Mouse (Mus musculus) adipocyte (in vitro differentiated cells): ENCODE results near the gene Gm17416.

Experiments used
- DNase-seq: peaks from one replicate; pipeline ENCODE4 v3.0.0-alpha.2; 2016; ENCODE audit warnings: low spot score

Gm17416 gene

DNA sequence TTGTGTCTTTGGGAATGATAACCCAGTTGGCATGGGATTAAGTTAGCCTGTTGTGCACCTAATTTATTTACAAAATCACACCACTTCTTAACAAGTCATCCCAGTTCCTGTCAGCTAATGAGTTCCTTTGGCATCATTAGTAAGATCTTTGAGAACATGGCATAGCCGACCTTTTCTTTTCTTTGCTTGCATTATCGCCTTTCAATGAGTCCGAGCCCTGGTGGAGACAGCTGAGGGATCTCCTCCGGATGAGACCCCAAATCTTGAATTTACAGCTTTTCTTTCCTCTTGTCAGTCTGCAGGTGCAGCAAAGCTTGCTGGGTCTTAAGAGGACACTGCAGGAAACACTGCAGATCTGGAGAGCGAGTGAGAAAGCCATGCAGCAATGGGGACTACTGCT, at the start of gene Gm17416:
Gm17416 (plus strand) TSS at position 301 of the 400 bp plus-strand sequence.
- DNase-seq: no peak

DNA sequence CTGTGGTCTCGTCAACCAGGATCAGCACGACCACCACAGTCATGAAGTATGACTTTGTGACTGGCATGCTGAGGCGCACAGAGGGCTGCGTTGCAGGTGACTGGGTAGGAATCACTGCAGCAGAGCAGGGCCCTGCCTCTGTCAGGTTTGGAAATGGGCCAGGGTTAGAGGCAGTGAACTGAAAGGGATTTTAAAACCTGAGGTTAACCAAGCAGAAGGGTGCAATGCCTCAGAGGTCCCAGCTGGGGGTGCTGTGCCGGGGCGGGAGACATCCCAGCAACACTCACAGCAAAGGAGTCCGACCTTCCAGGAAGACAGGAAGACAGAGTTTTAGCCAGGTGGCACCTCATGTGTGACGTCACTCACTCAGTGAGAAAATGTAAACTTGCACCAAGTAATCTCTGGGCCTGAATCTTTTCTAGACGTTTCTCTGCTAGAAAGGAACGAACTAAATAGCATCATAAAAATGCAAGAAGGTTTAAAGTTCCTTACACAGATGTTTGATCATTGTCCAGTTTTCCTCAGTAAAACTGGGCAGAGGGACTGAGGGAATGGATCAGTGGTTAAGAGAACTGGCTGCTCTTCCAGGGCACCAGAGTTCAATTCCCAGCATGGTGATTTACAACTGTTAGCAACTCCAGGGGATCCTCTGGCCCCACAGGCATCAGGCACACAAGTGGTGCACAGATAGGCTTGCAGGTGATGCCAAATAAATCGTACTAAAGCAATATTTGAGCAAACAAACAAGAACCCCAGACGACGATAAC, 29.0 kb upstream of the Gm17416 start, which contains the start of gene Defb29:
Defb29 (minus strand) TSS at position 155 of the 767 bp plus-strand sequence.
- DNase-seq: no peak

DNA sequence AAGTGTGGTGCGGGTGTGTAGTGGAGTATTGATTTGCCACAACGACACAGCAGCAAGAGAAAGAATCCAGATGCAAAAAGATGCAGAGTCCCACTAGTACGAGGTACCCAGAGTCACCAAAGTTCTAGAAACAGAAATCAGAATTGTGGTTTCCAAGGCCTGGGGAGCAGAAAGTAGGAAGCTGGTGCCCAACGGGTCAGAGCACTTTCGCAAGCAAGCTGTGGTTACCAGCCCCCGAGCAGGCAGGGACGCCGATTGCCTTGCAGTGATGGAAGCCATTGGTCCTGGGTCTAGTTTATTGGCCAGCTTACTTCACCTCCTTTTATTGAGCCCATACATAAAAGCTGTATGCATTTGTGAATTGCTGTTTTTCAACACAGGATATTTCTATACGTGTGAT, 27.2 kb upstream of the Gm17416 start:
- no peak for DNase-seq

DNA sequence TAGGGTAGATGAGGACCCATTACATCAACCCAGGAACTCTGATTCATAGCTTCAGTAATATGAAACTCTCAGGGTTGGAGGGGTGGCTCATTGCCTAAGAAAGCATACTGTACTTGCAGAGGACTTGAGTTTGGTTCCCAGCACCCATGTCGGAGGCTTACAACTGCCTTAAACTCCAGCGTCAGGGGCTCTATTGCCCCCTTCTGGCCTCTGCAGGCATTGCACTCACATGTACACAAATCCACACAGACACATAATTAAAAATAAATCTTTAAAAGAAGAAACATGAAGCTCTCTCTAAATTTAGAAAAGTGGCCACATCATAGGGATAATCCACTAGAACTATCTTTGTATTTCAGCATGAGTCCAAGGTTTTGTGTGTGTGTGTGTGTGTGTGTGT, 26.2 kb upstream of the Gm17416 start:
- DNase-seq: no peak

DNA sequence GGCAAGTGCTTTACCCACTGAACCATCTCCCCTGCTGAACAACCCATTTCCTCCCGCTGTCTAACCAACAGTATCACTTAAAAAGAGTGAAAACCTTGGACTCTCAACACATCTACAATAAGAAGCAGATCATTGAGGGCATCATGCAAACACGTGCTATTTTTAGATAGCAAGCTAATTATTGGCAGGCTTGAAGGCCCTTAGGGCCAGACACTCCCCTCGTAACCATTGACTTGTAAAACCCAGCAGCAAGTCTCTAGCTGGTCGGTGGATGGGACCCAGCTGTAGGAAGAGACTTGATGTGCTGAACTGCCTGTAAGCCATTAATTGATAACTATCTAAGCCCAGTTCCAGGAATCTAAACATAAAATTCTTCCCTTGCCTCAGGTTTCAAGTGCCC, 25.7 kb upstream of the Gm17416 start:
- DNase-seq: no peak

DNA sequence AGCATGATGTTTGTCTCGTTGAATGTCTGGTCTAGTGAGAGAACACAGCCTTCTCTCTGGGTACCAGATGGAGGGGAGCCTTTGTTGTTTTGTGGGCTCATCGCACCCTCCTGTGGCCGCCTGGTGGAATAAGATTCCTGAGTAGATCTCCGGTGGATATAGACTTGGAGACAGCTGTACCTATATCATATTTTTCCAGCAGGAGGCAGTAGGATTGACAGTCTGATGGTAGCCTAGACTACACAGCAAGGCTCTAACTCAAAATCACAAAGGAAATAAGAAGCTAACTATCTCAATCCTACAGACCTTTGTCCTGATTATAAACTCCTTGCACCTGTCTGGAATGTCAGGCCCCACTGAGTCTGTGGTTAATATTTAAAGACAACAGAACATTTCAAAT, 24.4 kb upstream of the Gm17416 start:
- peak; percentile 10 for DNase-seq

DNA sequence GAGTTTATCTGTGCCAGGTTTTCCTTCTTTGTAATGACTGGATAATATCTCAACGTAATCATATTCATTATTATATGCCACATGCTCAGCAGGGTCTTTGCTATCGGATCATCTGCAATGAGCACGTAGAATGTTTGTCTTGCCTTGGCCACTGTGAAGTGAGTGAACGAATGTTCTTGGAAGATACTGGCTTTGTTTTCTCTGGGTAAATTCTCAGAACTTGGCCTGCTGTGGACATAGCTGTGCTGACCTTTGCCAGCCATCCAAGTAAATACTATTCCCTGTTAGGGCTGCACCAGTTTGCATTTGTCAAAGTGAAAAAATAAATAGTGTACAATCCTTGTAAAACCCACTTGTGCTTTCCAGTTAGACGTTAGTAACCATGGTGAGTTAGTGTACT, 21.0 kb upstream of the Gm17416 start:
- DNase-seq: peak; percentile 20

DNA sequence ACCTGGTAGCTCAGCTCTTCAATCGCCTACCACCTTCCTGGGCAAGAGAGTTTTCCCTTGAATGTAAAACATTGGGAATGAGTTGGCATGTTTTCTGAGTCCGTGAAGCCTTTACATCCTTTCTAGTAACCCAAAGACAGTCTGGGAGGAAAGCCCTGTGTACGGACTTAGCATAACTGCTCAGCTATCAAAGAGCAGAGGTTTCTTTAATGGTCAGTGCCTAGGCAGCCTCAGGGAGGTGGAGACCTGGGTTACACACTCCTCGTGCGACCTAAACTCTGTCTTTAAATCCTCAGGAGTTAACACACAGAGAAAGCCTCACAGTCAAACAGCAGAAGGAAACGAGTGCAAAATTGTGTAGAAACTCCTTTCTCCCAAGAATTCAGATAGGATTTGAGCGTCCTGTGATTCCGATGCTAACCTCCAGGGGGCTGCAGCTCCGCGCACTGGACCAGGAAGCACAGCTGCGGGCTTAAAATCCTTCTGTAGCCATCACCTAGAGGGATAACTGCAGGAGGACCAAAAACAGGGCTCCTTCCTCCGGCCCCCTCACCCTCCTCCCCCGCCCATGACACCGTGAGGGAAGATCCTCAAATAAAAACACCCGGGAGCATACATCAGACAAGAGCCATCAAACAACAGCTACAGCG, 15.2 kb upstream of the Gm17416 start:
- DNase-seq: peak; percentile 54

DNA sequence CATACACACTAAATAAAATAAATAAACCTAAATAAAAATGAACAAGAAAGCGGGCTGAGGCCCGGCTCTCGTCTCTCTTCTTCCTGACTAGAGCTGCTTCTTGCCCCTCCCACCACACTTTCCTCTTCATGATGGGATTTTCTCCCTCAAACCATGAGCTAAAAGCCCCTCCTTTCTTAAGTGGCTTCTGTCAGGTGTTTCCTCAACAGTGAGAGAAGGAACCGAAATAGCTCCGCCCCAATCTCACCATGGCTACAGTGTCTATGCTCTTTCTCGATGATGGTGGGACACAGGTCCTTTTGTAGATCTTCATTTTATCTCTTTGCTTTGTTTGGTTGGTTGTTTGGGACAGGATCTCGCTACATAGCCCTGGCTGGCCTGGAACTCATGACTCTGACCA, 12.5 kb upstream of the Gm17416 start:
- no peak for DNase-seq

DNA sequence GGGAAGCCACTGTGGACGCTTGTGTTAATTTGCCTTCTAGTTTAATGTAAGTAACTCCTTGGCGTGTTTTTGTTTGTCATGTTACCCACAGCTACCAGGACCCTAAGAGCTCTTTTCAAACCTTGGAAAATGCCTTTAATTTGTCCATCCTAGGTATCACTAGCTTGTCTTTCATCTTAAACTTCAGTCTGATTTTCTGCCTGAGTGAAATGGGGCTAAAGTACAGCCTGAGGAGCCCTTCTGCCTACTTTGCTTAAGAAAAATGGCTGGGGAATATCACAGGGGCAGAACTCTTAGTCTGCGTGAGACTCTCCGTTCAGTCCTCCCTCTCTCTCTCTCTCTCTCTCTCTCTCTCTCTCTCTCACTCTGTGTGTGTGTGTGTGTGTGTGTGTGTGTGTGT, 743 bp downstream of the Gm17416 start:
- DNase-seq: no peak

DNA sequence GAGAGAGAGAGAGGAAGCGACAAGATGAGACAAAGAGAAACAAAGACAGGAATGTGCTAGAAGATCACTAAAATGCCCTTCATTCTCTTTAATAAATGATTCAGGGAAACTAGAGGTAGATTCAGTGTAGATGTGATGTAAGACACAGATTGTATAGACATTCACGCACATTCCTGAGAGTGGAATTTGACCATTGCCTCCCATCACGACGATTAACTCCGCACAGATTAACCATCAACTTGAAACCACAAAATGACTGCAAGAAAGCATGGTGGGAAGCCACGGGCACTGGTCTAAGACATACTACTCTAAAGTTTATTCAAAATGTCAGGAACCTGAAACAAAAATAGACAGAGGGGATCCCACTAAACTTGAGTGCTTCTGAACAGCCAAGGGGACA, 1.2 kb downstream of the Gm17416 start:
- no peak for DNase-seq

DNA sequence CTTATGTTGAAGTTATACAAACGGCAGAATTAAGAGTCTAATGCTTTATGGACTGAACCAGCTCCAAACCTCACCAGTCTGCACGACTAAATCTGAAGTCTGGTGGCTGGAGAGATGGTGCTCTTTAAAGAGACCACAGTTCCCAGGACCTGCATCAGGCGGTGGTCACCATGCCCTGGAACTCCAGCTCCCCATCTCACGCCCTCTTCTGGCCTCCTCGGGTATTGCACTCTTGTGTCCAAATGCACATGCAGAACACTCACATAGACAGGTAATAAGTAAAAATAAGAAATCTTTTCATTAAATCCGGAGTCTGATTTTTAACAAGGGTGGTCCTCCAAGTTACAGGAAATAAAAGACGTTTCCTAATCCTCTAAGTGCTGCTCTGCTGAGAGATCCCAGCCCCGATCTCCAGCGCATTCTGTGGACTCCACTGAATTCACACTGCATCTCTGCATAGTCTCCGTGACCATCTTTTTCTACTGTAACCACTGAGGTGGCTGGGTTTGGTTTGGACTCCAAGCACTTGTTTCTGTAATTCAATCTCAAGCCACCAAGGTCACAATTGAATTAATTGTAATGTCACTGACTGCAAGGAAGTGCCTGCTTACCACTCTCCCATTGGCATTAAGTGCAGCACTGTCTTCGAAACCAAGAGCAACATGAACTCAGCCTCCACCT, 3.1 kb downstream of the Gm17416 start, which contains the start of gene Defb21:
Defb21 (plus strand) TSS at position 631 of the 681 bp plus-strand sequence.
- no peak for DNase-seq

DNA sequence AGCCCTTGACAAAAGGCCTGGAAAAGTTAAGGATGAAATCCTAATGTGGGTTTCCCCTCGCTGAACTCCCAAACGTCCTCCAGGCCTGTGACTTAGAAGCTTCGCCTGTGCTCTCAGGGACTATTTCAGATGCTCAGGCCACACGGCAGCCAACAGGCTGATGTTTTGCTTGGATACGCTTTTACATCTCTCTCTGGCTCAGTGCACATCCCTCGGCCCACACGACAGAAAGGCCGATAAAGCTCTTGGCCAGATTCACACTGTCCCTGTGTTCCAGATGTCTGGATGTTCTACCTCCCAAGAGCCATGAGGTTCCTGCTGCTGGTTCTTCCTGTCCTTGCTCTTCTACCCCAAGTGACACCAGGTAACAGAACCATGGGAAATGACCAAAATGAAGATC, 4.3 kb downstream of the Gm17416 start:
- DNase-seq: no peak

DNA sequence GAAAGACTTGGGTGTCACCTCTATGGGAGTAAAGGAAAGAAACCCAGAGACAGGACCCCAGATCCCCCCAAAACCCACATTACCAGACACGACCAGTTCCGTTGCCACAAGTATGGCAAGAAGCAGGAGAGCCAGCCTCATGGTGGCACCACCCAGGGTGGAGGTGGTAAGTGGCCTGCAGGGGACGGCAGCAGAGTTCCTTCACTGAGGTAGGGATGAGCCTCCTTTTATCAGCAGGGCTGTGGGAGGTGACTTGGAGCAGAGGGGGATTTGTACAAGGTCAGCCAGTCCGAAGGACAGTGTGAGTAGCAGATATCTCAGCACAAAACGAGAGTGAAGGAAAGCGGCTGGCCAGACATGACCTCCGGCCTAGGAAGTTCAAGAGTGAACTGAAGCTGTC, 11.0 kb downstream of the Gm17416 start, which contains the start of gene Defb19:
Defb19 (minus strand) TSS at position 206 of the 400 bp plus-strand sequence.
- no peak for DNase-seq

DNA sequence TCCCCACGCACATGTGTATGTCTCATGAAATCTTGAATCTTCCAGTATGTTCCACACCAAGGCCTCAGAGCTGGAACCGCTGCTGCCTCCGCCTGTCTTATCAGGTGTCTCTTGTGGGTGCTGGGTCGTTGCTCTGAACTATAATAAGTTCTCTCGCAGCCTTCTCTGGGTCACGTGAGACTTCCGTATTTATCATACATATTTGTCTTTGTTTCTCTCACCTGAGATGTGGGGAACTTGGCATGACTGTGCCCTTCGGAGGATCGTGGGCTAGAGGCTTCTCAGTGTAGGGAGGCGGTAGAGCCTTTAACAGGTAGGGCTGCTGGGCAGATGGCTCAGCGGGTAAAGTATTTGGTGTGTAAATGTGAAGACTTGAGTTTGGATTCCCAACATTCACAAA, 11.5 kb downstream of the Gm17416 start:
- DNase-seq: no peak

DNA sequence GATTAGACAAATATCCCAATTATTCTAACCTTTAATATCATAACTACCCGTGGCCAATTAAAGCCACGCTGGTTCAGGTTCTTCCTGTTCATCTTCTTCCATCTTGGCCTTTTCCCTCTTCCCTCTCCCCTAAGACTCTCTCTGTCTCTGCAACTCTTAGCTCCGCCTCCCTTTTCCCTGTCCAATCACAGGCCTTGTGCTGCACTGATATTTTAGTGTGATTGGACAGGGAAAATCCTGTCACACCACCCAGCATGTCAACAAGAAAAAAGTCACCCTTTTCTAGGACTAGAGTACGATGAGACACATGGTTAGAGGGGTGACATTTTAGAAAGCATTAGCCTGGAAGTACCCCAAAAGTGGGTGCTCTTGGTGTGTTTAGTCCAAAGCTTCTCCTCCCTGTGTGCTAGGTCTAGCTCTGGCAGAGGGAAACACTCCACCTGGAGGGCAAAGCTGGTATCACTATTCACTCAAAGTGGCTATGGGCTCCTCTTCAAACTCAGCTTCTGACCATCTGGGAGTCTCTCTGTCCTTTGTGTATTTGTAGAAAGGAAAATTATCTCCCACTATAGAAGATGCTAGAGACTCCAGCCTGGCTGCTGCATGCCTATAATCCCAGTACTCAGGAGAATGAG, 17.9 kb downstream of the Gm17416 start:
- DNase-seq: peak; percentile 28

DNA sequence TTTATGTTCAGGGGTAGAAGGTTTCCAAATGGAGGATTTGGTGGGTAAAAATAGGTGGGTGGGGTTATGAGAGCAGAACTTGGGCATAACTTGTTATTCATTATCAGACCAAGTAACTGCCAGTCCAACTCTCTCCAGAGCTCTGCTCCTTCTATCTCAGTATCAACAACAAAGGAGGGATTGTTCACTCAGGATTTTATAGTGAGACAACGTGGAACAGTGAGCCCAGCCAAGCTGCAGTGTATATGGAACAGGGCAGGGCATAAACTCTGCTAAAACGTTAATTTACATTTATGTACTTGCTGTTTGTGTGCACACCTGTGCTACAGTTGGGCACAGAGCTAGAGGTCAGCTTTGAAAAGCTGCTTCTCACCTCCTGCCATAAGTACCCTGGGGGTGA, 19.3 kb downstream of the Gm17416 start:
- no peak for DNase-seq

DNA sequence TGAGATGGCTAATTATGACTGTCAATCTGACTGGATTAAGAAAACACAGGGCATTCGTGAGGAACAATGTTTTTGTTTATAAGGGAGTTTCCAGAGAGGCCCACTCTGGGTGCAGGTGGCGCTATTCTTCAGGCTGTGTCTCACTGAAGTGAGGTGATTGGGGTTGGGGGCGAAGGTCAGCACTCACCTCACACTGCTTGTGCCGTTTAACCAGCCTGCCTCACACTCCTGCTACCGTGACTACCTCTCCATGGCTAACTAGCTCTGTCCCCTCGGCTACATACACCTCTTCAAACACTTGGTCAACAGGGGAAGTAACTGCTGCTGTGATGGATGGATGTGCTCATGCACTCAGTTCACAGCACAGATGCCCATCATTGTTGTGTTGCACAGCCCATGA, 19.9 kb downstream of the Gm17416 start:
- DNase-seq: no peak

DNA sequence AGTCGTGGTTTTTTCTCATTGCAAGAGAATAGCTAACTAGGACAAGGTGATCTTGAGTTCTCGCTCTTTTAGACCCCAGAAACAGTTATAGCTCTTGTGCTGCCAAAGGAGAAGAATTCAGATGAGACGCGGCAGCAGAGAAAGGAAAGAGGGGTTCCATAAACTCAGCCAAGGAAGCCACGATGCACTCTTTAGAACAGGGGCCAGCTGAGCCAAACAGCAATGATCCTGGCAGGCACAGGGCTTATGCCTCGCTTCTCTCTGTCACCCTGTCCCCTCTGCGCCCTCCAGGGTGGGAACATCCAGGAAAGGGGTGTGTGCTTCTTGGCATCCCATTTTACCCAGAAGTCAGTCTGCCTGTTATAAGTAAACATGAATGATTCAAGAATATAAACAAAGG, 30.2 kb downstream of the Gm17416 start, which contains the start of gene Defb45:
Defb45 (minus strand) TSS at position 101 of the 400 bp plus-strand sequence.
- DNase-seq: no peak

DNA sequence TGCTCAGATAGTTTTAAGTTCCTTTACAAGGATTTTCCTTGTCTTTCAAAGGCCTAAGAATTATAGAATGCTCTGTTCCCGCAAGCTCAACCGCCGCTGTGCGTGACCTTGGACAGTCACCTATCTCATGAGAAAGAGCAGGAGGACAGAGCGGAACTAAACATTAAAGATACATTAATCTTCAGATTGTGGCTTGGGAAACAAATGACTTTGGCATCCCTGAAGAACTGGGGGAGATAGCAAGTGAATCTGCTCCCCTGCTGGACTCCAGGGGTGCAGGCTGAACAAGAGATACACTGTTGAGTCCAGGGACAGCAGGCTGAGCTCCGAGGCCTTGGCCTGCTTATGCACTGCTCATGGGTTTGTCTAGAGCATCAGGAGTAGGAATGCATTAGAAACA, 30.9 kb downstream of the Gm17416 start:
- no peak for DNase-seq

DNA sequence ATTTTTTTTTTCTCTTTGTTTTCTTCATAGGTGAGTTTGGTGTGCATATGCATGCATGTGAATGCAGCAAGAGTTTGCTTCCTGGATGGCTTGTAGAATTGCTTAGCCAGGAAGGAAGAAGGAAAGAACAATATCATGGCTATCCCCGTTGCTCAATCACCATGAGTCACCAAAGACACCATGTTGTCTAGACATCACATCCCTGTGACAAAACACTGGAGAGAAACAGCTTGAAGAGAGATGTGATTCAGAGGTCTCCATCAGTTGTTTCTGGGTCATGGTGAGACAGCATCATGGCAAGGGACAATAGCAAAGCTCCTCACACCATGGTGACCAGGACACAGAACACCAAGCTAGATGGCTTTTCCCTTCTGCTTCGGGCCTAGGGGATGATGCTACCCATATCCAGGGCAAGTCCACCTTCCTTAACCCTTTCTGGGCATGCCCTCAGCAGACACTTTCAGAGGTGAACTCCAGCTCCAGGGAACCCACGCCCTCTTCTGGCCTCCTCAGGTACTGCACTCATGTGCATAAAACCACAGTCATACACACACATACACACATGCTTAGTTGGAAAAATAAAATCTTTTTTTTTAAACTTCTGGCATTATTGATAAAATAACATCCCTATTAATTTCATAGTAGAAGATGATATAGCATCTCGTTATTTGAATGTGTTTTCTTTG, 32.3 kb downstream of the Gm17416 start:
- no peak for DNase-seq

DNA sequence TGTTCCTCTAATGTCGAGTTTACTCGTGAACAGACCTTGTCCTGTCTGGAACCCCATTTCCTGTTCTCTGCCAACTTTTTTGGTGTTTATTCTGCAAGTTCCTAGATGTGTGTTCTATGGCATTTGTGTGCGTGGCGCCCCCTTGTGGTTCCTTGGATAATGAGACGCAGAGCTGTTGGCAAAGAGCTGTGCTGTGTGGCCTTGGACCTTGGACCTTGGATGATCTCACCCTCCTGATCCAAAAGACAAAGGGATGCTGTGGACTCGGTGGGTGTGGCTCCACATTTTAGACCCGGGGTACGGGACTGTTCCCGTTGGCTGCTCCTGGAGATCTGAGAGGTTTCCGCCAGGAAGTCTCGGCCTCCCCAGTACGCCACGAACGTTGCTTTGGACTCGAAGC, 34.9 kb downstream of the Gm17416 start, which contains the start of gene Defb36:
Defb36 (plus strand) TSS at position 271 of the 400 bp plus-strand sequence.
- DNase-seq: peak; percentile 61
